Mouse (Mus musculus): ENCODE measurements at regions not wholly inside any gene's neighbourhood (a gene's known extent, or its start where the extent isn't known, plus 50 kb on each side); places are given as distances from the start of the nearest gene placed in this dataset.

- no peak for DNase-seq
These were observed 75.0 kb downstream of the Lbh start for GRCm38 (mm10) chr17:72993134-72993533.

DNA sequence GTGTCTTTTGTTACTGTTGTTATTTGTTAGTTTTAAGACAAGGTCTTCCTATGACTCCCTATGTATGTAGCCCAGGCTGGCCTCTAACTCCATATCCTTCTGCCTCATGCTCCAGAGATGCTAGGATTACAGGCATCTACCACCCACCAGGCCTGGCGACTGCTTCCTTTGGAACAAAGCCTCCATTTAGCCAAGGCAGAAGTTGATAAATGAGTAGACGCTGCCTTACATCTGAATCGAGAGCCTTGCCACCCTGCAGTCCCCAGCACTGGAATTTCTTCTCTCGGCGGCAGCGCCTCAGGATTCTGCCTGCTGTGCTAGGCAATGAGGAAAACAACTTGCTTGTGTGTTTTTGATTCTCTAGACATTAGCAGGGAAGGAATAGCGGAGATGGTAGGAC, 75.5 kb downstream of the Lbh start:
- DNase-seq = no peak

GRCm38 (mm10) chr17:72996539-72996938, 78.4 kb downstream of the Lbh start:
- no peak for DNase-seq

- DNase-seq = peak; percentile 15
These were observed 79.3 kb downstream of the Lbh start for GRCm38 (mm10) chr17:72997301-72997921.

GRCm38 (mm10) chr17:73005100-73005499, 87.0 kb downstream of the Lbh start:
- DNase-seq = no peak

- peak; percentile 76 for DNase-seq
These were observed 90.8 kb downstream of the Lbh start for GRCm38 (mm10) chr17:73008901-73009300.

DNA sequence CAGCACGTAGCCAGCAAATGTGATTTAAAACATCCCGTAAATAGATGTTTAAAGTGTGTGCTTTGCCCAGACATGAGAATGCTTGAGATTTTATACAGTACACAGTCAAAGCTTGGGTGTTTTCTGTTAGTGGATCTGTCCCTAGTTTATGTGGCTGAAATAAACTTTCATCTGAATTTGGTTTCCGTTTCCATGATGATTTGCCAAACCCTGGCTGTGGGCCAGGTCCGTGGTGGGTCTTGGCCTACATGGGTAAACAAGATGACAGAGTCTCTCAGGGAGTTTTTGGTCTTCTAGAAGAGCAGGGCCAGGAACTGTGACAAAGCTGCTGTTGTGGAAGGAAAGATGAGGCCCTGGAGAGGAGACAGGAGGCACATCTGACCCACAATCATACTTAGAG, 91.9 kb downstream of the Lbh start:
- peak; percentile 62 for DNase-seq

DNA sequence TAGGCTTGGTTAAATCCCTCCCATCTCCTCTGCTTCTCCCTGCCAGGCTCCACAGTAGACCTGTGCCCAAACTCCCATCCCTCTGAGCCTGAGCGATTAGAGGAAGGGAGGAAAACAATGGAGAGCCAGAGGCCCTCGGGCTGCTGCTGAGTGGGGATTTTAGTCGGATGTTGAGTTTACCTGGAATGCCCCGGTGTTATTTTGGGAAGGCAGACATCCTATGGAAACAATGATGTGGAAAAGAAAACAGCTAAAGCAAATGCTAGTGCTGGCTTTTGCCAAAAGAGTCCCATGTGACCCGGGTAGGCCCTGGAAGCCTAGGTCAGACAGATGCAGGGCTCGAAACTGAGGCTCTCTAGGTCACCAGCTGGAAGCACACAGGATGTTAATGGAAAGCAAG, 94.3 kb downstream of the Lbh start:
- DNase-seq = no peak

DNA sequence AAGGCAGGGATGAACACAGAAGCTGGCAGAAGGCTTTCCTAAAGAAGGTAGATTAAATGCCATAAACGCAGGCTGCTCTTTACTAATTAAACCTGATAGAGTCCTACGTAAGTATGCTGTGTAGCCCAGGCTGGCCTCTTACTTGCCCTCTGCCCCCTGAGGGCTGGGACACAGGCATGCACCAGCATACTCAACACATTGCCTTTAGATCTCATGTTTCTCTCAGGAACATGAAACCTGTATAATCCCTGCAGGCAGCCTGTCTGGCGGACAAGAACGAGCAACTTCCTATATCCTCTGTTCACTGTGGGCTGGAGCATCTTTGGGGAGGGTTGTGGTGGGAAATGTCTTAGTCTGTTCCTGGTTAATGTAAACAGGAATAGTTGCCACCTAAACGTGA, 94.8 kb upstream of the Lclat1 start:
- DNase-seq = no peak

- DNase-seq = no peak
These were observed 93.5 kb upstream of the Lclat1 start for GRCm38 (mm10) chr17:73014090-73014853.

GRCm38 (mm10) chr17:73017173-73017572, 90.6 kb upstream of the Lclat1 start:
- DNase-seq = no peak

DNA sequence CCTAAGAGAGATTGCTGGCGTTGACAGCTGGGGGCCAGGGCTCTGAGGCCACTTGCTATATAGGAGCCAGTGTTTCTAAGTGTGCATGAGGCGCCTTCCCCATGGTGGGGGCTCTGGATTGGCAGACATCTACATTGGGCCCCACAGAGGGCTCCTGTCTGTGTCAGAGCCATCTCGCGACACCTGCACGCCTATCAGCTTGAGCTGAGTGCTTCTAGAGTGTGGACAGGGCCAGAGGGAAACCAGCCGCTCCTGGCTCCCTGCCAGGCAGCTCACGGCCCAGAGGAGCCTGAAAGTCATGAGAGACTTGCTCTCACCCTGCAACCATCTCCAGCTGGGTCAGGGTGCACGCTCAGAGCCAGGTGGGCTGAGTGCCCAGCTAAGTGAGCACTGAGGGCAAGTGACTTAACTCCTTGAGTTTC, 85.1 kb upstream of the Lclat1 start:
- peak; percentile 82 for DNase-seq

- peak; percentile 22 for DNase-seq
These were observed 84.2 kb upstream of the Lclat1 start for GRCm38 (mm10) chr17:73023362-73024107.

DNA sequence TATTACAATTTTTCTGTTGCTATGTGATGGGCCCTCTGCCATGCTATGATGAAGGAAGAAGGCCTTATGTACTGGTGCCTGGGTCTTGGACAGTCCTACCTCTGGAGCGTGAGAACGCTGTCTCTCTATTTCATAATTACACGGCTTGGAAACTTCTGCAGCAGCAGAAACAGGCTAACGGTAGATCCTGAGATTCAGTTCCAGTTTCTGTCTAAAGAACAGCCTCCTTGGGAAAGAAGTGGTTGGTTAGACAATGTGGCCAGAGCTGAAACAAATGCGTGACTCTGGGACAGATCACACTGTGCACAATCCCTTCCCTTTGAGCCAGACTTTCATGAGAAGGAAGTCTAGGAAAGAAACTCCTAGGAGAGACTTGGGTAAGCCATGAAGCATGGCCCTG, 80.7 kb upstream of the Lclat1 start:
- no peak for DNase-seq

- no peak for DNase-seq
These were observed 76.0 kb upstream of the Lclat1 start for GRCm38 (mm10) chr17:73031796-73032195.

- DNase-seq = no peak
These were observed 75.5 kb upstream of the Lclat1 start for GRCm38 (mm10) chr17:73032326-73032725.

GRCm38 (mm10) chr17:73034420-73034819, 73.4 kb upstream of the Lclat1 start:
- DNase-seq = peak; percentile 39

- peak; percentile 50 for DNase-seq
These were observed 72.8 kb upstream of the Lclat1 start for GRCm38 (mm10) chr17:73034981-73035481.

DNA sequence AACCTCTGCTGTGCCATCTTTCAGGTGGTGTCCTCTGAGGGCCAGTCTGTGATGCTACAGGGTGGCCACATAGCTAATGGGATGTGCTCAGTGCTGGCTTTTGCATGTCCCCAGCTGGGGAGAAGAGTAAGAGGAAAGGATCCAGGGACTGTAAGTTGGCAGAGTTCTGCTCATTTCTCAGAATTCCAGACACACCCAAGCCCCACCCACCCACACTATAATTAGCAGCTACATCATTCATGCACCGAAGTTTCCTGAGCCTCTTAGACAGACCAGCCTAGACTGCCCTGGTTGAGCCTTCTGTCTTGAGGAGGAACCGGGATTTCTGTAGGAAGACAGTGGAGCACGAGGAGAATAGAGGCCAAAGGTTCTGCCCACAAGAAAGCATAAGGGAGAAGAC, 70.9 kb upstream of the Lclat1 start:
- DNase-seq = peak; percentile 12

DNA sequence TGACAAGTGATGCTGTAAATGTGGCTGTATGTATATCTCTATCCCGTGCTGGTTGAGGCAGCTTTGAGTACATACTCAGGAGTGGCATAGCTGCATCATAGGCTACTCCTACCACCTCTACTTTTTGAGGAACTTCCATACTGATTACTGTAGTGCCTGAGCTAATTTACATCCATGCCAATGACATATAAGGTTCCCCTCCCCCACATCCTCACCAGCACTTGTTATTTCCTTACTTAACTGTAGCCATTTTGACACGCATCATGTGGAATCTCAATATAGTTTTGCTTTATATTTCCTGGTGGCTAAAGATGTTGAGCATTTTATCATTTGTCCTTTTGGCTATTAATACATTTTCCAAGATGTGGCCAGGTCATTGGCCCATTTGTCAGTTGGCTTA, 69.2 kb upstream of the Lclat1 start:
- no peak for DNase-seq

DNA sequence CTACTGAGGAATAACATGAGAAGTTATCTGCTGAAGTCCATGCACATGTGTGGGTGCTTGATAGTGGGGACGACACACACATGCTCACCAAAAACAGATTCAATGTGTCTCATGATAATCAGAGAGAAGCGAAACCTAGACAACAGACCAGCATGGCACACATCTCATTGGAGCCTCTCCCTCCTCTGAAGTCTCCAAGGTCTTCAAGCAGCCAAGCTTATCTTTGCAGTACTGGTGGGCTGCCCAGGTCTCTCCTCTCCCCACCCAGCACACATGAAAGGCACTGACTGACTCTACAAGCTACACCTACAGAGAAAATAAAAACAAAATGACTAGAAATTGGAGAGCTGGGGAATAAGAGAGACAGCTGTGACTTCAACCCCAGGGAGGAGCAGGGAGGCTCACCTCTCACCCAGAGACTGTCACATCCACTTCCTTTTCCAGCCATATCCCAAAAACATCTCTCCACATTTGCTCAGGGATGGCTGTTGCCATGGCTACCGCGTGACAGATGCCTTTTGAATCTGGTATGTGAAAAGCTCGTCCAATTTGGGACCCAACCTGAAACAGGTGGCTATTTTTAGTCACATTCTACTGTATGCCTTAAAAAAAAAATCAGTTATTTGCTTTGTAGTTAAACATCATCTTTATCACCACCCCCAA, 62.7 kb upstream of the Lclat1 start:
- no peak for DNase-seq

DNA sequence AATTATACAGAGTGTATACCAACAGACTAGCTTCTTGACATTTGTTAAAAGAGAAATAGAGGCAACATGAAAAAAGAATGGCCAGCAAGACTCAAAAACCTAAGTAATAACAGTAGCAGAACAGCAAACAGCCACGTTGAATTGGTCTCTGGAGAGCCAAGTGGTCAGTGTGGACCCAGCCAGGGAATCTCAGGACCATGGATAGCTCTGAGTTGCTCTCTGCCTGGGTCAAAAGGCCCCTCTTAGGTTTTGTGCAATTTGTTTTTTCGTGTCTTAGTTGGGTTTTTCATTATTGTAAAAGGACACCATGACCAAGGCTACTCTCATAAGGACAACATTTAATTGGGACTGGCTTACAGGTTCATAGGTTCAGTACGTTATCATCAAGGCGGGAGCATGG, 60.8 kb upstream of the Lclat1 start:
- DNase-seq = peak; percentile 37

- no peak for DNase-seq
These were observed 59.6 kb upstream of the Lclat1 start for GRCm38 (mm10) chr17:73048164-73048563.

All from adrenal gland, postnatal 14 days (tissue).